Mouse (Mus musculus) embryonic fibroblast, embryonic 13.5 days (primary cell): ENCODE measurements at regions not wholly inside any gene's neighbourhood (a gene's known extent, or its start where the extent isn't known, plus 50 kb on each side); places are given as distances from the start of the nearest gene placed in this dataset.

Source experiments
- H3K27ac ChIP-seq: 2 replicates; pipeline ENCODE4 v1.5.1; 2012; ENCODE audit warnings: low read length, control low read depth, inconsistent platforms; ENCODE audit not compliant: insufficient read depth
- H3K4me1 ChIP-seq: 2 replicates; pipeline ENCODE4 v1.6.1; 2011; ENCODE audit warnings: low read length; ENCODE audit not compliant: control insufficient read depth, insufficient read depth
- H3K4me3 ChIP-seq: 2 replicates; pipeline ENCODE4 v1.5.1; 2011; ENCODE audit warnings: mild to moderate bottlenecking, control low read depth, low read length; ENCODE audit not compliant: insufficient read depth
- CTCF ChIP-seq: IDR thresholded peaks from 2 replicates; pipeline ENCODE4 v1.5.1; 2011; ENCODE audit warnings: mild to moderate bottlenecking, control low read depth, low read length, moderate library complexity, borderline replicate concordance; ENCODE audit not compliant: insufficient read depth
- POLR2A ChIP-seq: IDR thresholded peaks from 2 replicates; pipeline ENCODE4 v1.6.1; 2011; ENCODE audit warnings: low read depth, mild to moderate bottlenecking, control low read depth, low read length, moderate library complexity

- no peak overlapping the region for H3K27ac ChIP-seq
- no peaks in the 10 kb centered on the region for H3K4me1 ChIP-seq
- TF ChIP-seq POLR2A (no peak), CTCF (no peak)
- H3K4me3 ChIP-seq: no peak overlapping the region
Measured at GRCm38 (mm10) chr12:25883771-25884171, 531.3 kb downstream of the Rnf144a start.

DNA sequence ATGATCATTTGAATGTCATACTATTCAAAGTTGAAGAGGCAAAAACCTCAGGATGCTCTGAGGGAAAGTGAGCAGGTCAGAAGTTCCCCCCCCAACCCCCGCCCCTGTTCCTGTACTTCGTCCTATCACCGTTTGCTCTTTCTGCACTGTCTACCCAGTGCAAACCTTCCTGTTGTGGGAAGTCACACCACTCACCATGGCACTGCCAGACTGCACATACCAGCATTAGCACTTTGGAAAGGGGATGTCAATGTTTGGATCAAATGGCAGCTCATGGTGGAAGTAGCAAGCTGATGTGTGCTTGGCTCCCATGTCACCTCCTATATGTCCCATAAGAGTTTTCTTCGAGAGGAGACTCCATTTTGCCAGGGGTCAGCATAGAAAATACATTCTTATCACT is 543.2 kb downstream of the Rnf144a start:
- H3K4me1 ChIP-seq: no peaks in the 10 kb centered on the region
- no peak overlapping the region for H3K27ac ChIP-seq
- TF ChIP-seq POLR2A (no peak), CTCF (no peak)
- no peak overlapping the region for H3K4me3 ChIP-seq

DNA sequence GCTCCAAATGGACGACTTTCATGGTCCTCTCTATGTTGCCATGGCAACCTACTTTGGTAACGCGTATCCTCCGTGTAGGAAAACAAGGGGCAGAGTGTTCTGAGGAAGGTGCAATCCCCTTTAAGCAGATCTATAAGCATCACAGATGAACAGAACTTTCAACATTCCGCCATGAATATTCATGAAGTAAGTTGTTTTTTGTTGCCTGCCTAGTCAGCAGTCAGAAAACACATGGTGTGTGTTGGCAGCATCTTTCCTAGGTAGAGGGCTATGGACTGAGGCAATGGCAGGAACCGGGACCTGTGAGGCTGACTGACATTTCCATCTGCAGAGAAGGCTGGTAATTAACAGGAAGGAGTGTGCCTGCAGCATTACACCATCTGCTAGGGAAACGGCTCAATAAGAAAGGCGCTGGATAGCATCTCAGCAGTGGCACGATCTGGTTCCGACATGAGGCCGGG is 544.0 kb downstream of the Rnf144a start:
- TF ChIP-seq CTCF: no peak
- no peak for TF ChIP-seq POLR2A
- Histone ChIP-seq H3K4me3 (no peak overlapping the region), H3K4me1 (no peaks in the 10 kb centered on the region), H3K27ac (no peak overlapping the region)

DNA sequence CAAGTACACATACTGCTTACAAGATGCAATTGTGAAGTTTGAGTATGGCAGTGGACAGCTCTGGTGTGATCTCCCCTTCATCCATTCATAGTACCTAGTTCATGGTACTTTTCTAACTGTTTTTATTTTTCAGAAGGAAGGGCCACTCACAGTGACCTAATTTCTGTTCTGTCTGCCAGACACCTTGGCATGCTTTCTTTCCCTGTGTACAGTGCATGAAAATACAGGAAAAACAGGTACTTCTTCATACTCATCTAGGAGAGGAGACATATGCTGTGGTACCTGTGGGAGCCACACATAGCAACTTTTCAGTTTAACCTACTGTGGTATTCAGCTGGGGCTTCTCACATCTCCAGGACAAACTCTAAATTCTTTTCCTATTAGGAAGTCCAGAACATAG is 545.2 kb downstream of the Rnf144a start:
- Histone ChIP-seq H3K4me3 (no peak overlapping the region), H3K4me1 (no peaks in the 10 kb centered on the region), H3K27ac (no peak overlapping the region)
- TF ChIP-seq POLR2A (no peak), CTCF (no peak)

GRCm38 (mm10) chr12:25865063-25865462 is 550.0 kb downstream of the Rnf144a start:
- Histone ChIP-seq H3K4me1 (no peaks in the 10 kb centered on the region), H3K4me3 (no peak overlapping the region), H3K27ac (no peak overlapping the region)
- TF ChIP-seq CTCF (no peak), POLR2A (no peak)

DNA sequence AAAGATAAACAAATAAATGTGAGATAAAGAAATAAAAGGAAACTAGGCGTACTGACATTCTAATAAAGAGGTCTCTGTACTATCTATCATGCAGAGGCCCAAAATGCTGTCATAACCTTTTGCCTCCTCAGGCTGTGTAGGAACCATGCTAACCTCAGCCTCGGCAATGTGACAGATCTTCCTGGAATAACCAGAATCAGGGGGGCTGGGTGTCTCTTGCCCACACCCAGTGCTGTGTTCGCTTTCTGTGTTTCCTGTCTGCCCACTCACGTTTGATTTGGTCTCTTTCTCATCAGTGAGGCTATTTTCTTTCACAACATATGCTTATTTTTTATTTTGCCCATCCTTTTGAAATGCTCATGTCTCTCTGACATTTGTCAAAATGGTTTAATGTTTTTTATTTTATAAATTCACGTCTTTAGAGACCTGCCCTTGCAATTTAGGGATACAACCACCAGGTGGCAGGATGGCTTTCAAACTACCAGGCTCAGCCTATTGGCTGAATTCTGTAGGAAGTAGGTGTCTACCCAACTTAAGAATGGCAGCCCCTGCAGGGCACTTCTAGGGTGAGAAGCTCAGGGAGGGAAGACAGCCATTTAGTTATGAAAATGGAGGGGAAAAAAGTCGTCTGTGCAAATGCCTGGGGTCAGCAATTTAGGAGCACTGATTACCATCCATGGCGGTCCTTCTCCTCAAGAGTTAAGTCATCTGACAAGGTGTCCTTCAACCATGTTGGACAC is 550.8 kb downstream of the Rnf144a start:
- Histone ChIP-seq H3K27ac (no peak overlapping the region), H3K4me3 (no peak overlapping the region), H3K4me1 (no peaks in the 10 kb centered on the region)
- TF ChIP-seq POLR2A (no peak), CTCF (no peak)

DNA sequence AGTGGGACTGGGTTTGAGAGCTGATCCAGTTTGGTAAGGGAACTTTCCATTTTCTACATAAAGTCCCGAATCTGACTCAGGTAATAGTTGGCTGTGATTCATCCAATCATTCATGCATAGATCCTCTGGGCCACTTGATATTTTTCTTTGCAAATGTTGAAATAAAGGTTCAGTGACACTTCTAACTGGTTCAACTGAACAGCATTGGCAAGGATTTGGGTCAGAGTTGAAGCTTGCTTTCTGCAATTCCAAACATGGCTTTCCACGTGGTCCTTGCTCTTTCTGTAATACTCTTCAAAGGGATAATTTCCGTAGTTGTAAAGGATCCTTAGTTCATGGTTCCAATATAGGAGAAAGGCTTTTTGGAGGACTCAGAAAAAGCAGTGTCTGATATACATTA is 554.0 kb downstream of the Rnf144a start:
- Histone ChIP-seq H3K27ac (no peak overlapping the region), H3K4me1 (no peaks in the 10 kb centered on the region), H3K4me3 (no peak overlapping the region)
- TF ChIP-seq CTCF: no peak
- no peak for TF ChIP-seq POLR2A

DNA sequence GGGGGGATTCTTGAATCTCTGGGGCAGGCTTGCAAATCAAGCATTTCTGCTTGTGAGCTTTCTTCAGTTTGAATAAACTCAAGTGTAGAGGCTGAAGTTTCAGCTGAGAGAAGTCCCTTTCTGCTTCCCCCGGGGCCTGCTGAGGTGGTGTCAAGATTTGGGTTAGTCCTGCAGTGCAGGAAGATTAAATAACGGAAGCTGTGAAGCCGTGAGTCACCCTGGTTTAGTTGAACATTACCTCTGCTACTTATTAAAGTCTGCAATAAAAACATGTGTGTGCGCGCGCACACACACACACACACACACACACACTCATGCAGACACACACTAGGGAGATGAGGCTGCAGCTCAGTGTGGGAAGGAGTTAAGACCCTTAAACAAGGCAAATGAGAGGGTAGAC is 556.7 kb downstream of the Rnf144a start:
- TF ChIP-seq CTCF (no peak), POLR2A (no peak)
- no peaks in the 10 kb centered on the region for H3K4me1 ChIP-seq
- H3K4me3 ChIP-seq: no peak overlapping the region
- H3K27ac ChIP-seq: no peak overlapping the region

DNA sequence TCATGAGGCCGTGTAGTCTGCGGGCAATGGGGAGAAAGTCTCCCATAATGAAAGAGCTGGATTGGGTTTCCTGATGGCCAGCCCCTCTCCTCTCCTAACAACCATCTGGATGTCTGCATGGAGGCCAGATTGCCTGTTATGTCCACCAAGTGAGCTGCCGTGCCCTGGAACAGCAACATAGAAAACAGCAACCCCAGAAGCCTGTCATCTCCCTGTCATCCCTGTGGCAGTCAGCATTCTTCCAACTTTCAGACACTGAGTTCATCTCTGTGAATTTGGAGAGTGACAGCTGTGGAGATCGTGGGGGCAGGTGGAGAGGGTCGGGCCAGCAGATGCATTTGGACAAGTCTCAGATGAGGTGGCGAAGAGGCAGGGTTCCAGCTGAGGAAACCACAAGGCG is 585.0 kb downstream of the Rnf144a start:
- no peak overlapping the region for H3K4me3 ChIP-seq
- TF ChIP-seq CTCF (no peak), POLR2A (no peak)
- H3K4me1 ChIP-seq: no peaks in the 10 kb centered on the region
- no peak overlapping the region for H3K27ac ChIP-seq

DNA sequence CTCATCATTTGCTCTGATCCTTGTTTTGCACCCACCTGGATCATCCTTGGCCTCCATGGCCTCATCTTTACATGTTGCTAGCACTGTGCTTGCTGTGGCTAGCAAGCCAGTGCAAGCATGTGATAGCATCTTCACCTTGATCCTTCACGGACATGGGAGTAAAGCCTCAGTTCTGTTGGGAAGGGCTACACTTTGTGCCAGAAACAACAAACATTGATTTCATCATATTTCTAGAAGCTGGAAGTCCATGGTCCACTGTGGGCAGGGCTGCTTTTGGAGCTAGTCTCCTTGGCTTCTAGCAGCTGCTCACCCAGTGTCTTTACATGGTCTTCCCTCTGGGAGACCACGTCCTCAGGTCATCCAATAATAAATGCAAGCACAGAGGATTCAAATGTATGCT is 587.1 kb downstream of the Rnf144a start:
- Histone ChIP-seq H3K4me3 (no peak overlapping the region), H3K27ac (no peak overlapping the region), H3K4me1 (no peaks in the 10 kb centered on the region)
- no peak for TF ChIP-seq POLR2A
- no peak for TF ChIP-seq CTCF
